In the genomic region with DNA sequence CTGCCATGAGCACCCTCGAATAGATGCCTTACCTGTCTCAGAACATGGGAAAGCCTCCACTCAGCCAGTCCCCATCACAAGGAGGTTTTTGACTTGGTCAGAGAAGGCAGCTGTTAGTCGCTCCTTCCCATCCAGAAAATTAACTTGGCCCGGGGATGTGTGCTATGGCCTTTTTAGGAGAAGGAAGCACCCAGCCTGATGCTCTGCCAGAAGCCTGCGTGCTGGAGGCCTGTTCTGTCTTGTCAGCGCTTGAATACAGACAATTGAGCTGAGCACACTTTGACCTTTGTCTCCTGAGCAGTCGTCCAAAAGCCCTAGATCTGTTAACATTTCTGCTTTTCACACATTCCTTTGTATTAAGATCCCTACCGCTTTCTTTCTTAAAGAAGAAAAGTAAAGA, we compare ENCODE assay signal across 16 mouse cellular contexts.
DNase-seq lines count a peak whose midpoint lies in the region; ATAC-seq lines count a peak whose summit lies in the region.
"Had no signal": no experiment of that assay in that cellular context is flagged by ENCODE, and none has a peak within 500 bp of the region (broad histone marks: within the 10 kb centered on the region; RNA-seq: fewer than 3 reads in every experiment).

No protein-coding gene starts in this region.

- H3K4me3 ChIP-seq in kidney, embryonic 15.5 days (replicated peaks), result no peak overlapping the region
- no peak overlapping the region for H3K4me3 ChIP-seq in lung, embryonic 16.5 days (ENCODE audit: low read length)
- H3K4me3 ChIP-seq: embryonic facial prominence, embryonic 15.5 days; heart, embryonic 13.5 days; hindbrain, embryonic 15.5 days; neural tube, embryonic 15.5 days had no signal

- 0 out of 2 replicates have a peak, but pooled peaks cover 3% of the 10 kb centered on the region for H3K4me1 ChIP-seq in kidney, embryonic 15.5 days
- peaks cover 16% of the 10 kb centered on the region for H3K4me1 ChIP-seq in lung, embryonic 16.5 days (replicated peaks; ENCODE audit: control insufficient read depth, insufficient read depth, low read length)
- H3K4me1 ChIP-seq: neural tube, embryonic 15.5 days had no signal

- H3K4me2 ChIP-seq in kidney, embryonic 15.5 days, result no peak overlapping the region
- no peak overlapping the region for H3K4me2 ChIP-seq in lung, embryonic 16.5 days (ENCODE audit: low read depth, low read length)
- H3K4me2 ChIP-seq: embryonic facial prominence, embryonic 15.5 days; heart, embryonic 13.5 days; hindbrain, embryonic 15.5 days; neural tube, embryonic 15.5 days had no signal

- H3K27me3 ChIP-seq in kidney, embryonic 15.5 days, result no peaks in the 10 kb centered on the region
- H3K27me3 ChIP-seq in lung, embryonic 16.5 days (ENCODE audit: control insufficient read depth, insufficient read depth, low read depth, low read length), result no peaks in the 10 kb centered on the region
- H3K27me3 ChIP-seq: CH12.LX; embryonic facial prominence, embryonic 15.5 days; hindbrain, embryonic 15.5 days; neural tube, embryonic 15.5 days had no signal

- no peak overlapping the region for H3K9ac ChIP-seq in kidney, embryonic 15.5 days
- H3K9ac ChIP-seq in lung, embryonic 16.5 days (ENCODE audit: low read length), result no peak overlapping the region
- H3K9ac ChIP-seq: embryonic facial prominence, embryonic 15.5 days; heart, embryonic 13.5 days; hindbrain, embryonic 15.5 days; neural tube, embryonic 15.5 days had no signal

- WGBS in kidney, embryonic 15.5 days, result 51% methylated on average over 7 of the region's 7 CpGs
- WGBS in lung, embryonic 16.5 days, result 31% methylated on average over 7 of the region's 7 CpGs

- DNase-seq in kidney, adult 18-20 months, result peak; percentile 60
- peak; percentile 53 for DNase-seq in ZHBTc4 (ENCODE audit: low read depth, low spot score)
- DNase-seq in gonadal fat pad, adult 2 months (ENCODE audit: low read depth), result peak; percentile 80
- no peak for DNase-seq in adrenal gland, postnatal 36 days
- DNase-seq in c-Kit-positive CD71-positive TER-119-positive erythroid progenitor cells, embryonic 14.5 days (ENCODE audit: low spot score), result no peak
- DNase-seq: cerebellum, adult 9-10 months; left cerebral cortex, postnatal 4 days; right cerebral cortex, postnatal 14 days had no signal

- no peak overlapping the region for H3K27ac ChIP-seq in kidney, embryonic 15.5 days
- H3K27ac ChIP-seq in lung, embryonic 16.5 days (ENCODE audit: low read length), result peak overlapping the region; percentile 41; the same call in 1 of the 2 replicates
- H3K27ac ChIP-seq: embryonic facial prominence, embryonic 15.5 days; heart, embryonic 13.5 days; hindbrain, embryonic 15.5 days; neural tube, embryonic 15.5 days had no signal

- ATAC-seq in kidney, embryonic 15.5 days (replicated peaks; ENCODE audit: low FRiP score), result no peak
- ATAC-seq in lung, embryonic 16.5 days (ENCODE audit: low read depth), result peak; percentile 86
- no peak for ATAC-seq in erythroblast, adult 5-6 weeks (replicated peaks; ENCODE audit: low FRiP score, poor library complexity, severe bottlenecking)

- H3K36me3 ChIP-seq in kidney, embryonic 15.5 days, result no peaks in the 10 kb centered on the region
- H3K36me3 ChIP-seq in lung, embryonic 16.5 days (ENCODE audit: control insufficient read depth, insufficient read depth, low read length), result no peaks in the 10 kb centered on the region
- H3K36me3 ChIP-seq: embryonic facial prominence, embryonic 15.5 days; heart, embryonic 13.5 days; hindbrain, embryonic 15.5 days; neural tube, embryonic 15.5 days had no signal

- no peaks in the 10 kb centered on the region for H3K9me3 ChIP-seq in kidney, embryonic 15.5 days (replicated peaks)
- no peaks in the 10 kb centered on the region for H3K9me3 ChIP-seq in lung, embryonic 16.5 days (ENCODE audit: control insufficient read depth, low read length)
- H3K9me3 ChIP-seq: embryonic facial prominence, embryonic 15.5 days; heart, embryonic 13.5 days; hindbrain, embryonic 15.5 days; neural tube, embryonic 15.5 days had no signal

Comparison
In these comparisons a context has a peak if more than half of its experiments do, and no peak if none do; other contexts are left out.
1. DNase-seq: peak in kidney, adult 18-20 months (single experiment), ZHBTc4 (single experiment) and gonadal fat pad, adult 2 months (single experiment); none in adrenal gland, postnatal 36 days (0 of 2) and c-Kit-positive CD71-positive TER-119-positive erythroid progenitor cells, embryonic 14.5 days (single experiment).